Mouse (Mus musculus) CH12.LX (cell line): ENCODE measurements around the gene Speg. TPM values are rescaled to one million over a fixed set of nuclear protein-coding genes. Genes with fewer than 3 reads are reported as not detected.

Experiments used
- DNase-seq: peaks from one replicate; pipeline ENCODE4 v3.0.0-alpha.2; 2013; ENCODE audit errors: extremely low read depth
- H3K27ac ChIP-seq: 2 replicates; pipeline ENCODE4 v1.5.1; 2012; ENCODE audit warnings: low read depth, mild to moderate bottlenecking, control low read depth, moderate library complexity; ENCODE audit not compliant: insufficient read depth
- H3K27me3 ChIP-seq: replicated peaks from 2 replicates; pipeline ENCODE3; 2012; ENCODE audit warnings: inconsistent platforms
- H3K36me3 ChIP-seq, 2 experiments: replicated peaks in 1 of 2; 2 replicates each; pipeline versions ENCODE3 to v1.6.1; 2012; ENCODE audit warnings: inconsistent platforms in 1 of 2, low read length in 1 of 2, mild to moderate bottlenecking in 1 of 2, mixed read lengths in 1 of 2, moderate library complexity in 1 of 2; ENCODE audit not compliant: control insufficient read depth in 1 of 2, insufficient read depth in 1 of 2
- H3K4me1 ChIP-seq, 2 experiments: 2 replicates each; pipeline ENCODE4 v1.6.1; 2012; ENCODE audit warnings: inconsistent platforms in 1 of 2, moderate library complexity in 1 of 2; ENCODE audit not compliant: insufficient read depth in 2 of 2, control insufficient read depth in 1 of 2
- H3K4me2 ChIP-seq: 2 replicates; pipeline ENCODE4 v1.6.1; 2012; ENCODE audit warnings: low read depth, mild to moderate bottlenecking, control low read depth; ENCODE audit not compliant: poor library complexity, insufficient read depth, severe bottlenecking
- H3K4me3 ChIP-seq, 3 experiments: fragments of 150-350 bp in 1 of 3; sonication (generic) in 1 of 3; replicated peaks in 1 of 3; 2 replicates each; pipeline versions ENCODE3 to v1.5.1; 2011 to 2012; ENCODE audit warnings: low read depth in 2 of 3, low read length in 2 of 3, mild to moderate bottlenecking in 2 of 3, moderate library complexity in 2 of 3, control low read depth in 1 of 3, improper control_type of control experiment in 1 of 3, inconsistent platforms in 1 of 3, mixed read lengths in 1 of 3; ENCODE audit not compliant: poor library complexity in 1 of 3
- H3K79me2 ChIP-seq: replicated peaks from 2 replicates; pipeline ENCODE4 v1.6.1; 2012; ENCODE audit warnings: mild to moderate bottlenecking, moderate library complexity; ENCODE audit not compliant: control insufficient read depth, poor library complexity, insufficient read depth, severe bottlenecking; ENCODE audit errors: extremely low read depth
- H3K9ac ChIP-seq: 2 replicates; pipeline ENCODE4 v1.6.1; 2012; ENCODE audit warnings: low read depth, mild to moderate bottlenecking, control low read depth, moderate library complexity; ENCODE audit not compliant: insufficient read depth
- H3K9me3 ChIP-seq: replicated peaks from 2 replicates; pipeline ENCODE3; 2012; ENCODE audit warnings: low read length, inconsistent platforms, mixed read lengths
- BHLHE40 ChIP-seq: IDR thresholded peaks from 2 replicates; pipeline ENCODE4 v1.6.1; 2011; ENCODE audit warnings: mild to moderate bottlenecking, low read depth, low read length, improper control_type of control experiment
- CTCF ChIP-seq, 2 experiments: IDR thresholded peaks in 1 of 2; conservative IDR thresholded peaks in 1 of 2; 2 replicates each; pipeline ENCODE4 v1.5.1; 2011 to 2012; ENCODE audit warnings: low read depth in 2 of 2, low read length in 2 of 2, improper control_type of control experiment in 1 of 2, inconsistent platforms in 1 of 2, mild to moderate bottlenecking in 1 of 2, moderate library complexity in 1 of 2
- E2F4 ChIP-seq: IDR thresholded peaks from 2 replicates; pipeline ENCODE4 v1.6.1; 2011; ENCODE audit warnings: low read depth, low read length, improper control_type of control experiment; ENCODE audit not compliant: insufficient replicate concordance
- ETS1 ChIP-seq: conservative IDR thresholded peaks from 2 replicates; pipeline ENCODE4 v1.6.1; 2012; ENCODE audit warnings: low read depth, mild to moderate bottlenecking, inconsistent platforms, low read length, improper control_type of control experiment, moderate library complexity
- GABPA ChIP-seq: IDR thresholded peaks from 2 replicates; pipeline ENCODE4 v1.6.1; 2012; ENCODE audit warnings: low read depth, low read length, improper control_type of control experiment, inconsistent platforms; ENCODE audit not compliant: insufficient replicate concordance
- JUN ChIP-seq: IDR thresholded peaks from 2 replicates; pipeline ENCODE4 v1.6.1; 2011; ENCODE audit warnings: low read depth, mild to moderate bottlenecking, low read length, improper control_type of control experiment, moderate library complexity; ENCODE audit not compliant: insufficient read depth
- MEF2A ChIP-seq: IDR thresholded peaks from 2 replicates; pipeline ENCODE4 v1.6.1; 2014; ENCODE audit warnings: low read depth, mild to moderate bottlenecking, inconsistent platforms, low read length, improper control_type of control experiment, borderline replicate concordance
- MXI1 ChIP-seq: IDR thresholded peaks from 2 replicates; pipeline ENCODE4 v1.6.1; 2011; ENCODE audit warnings: mild to moderate bottlenecking, low read depth, low read length, improper control_type of control experiment
- MYC ChIP-seq: IDR thresholded peaks from 2 replicates; pipeline ENCODE4 v1.6.1; 2011; ENCODE audit warnings: low read depth, mild to moderate bottlenecking, improper control_type of control experiment, low read length
- NRF1 ChIP-seq: IDR thresholded peaks from 2 replicates; pipeline ENCODE4 v1.6.1; 2014; ENCODE audit warnings: low read depth, mild to moderate bottlenecking, inconsistent platforms, low read length, improper control_type of control experiment, moderate library complexity
- PAX5 ChIP-seq: IDR thresholded peaks from 2 replicates; pipeline ENCODE4 v1.6.1; 2012; ENCODE audit warnings: low read length, inconsistent platforms, mixed read lengths
- POLR2A ChIP-seq: IDR thresholded peaks from 2 replicates; pipeline ENCODE4 v1.6.1; 2011; ENCODE audit warnings: low read depth, mild to moderate bottlenecking, improper control_type of control experiment, low read length
- POLR2AphosphoS2 ChIP-seq: IDR thresholded peaks from 2 replicates; pipeline ENCODE4 v1.6.1; 2011; ENCODE audit warnings: low read depth, low read length, improper control_type of control experiment
- SIN3A ChIP-seq: IDR thresholded peaks from 2 replicates; pipeline ENCODE4 v1.6.1; 2012; ENCODE audit warnings: low read length, improper control_type of control experiment, inconsistent platforms
- SMC3 ChIP-seq: IDR thresholded peaks from 2 replicates; pipeline ENCODE4 v1.6.1; 2011; ENCODE audit warnings: low read depth, low read length, improper control_type of control experiment
- TCF12 ChIP-seq: IDR thresholded peaks from 2 replicates; pipeline ENCODE4 v1.6.1; 2014; ENCODE audit warnings: low read depth, mild to moderate bottlenecking, inconsistent platforms, low read length, improper control_type of control experiment
- ZC3H11A ChIP-seq: IDR thresholded peaks from 2 replicates; pipeline ENCODE4 v1.6.1; 2012; ENCODE audit warnings: low read depth, mild to moderate bottlenecking, inconsistent platforms, low read length, improper control_type of control experiment
- ZKSCAN1 ChIP-seq: IDR thresholded peaks from 2 replicates; pipeline ENCODE4 v1.6.1; 2012; ENCODE audit warnings: low read depth, inconsistent platforms, low read length, improper control_type of control experiment, borderline replicate concordance
- ZMIZ1 ChIP-seq: IDR thresholded peaks from 2 replicates; pipeline ENCODE4 v1.6.1; 2012; ENCODE audit warnings: low read depth, mild to moderate bottlenecking, inconsistent platforms, low read length, improper control_type of control experiment
- ZNF384 ChIP-seq: IDR thresholded peaks from 2 replicates; pipeline ENCODE4 v1.6.1; 2012; ENCODE audit warnings: low read depth, low read length, improper control_type of control experiment, inconsistent platforms
- dilution Hi-C: fragments of 300-500 bp; cut with MboI; formaldehyde crosslinking; loops from 2 replicates; pipeline ENCODE4 v1.14.3; 2020; ENCODE audit warnings: low sequenced_read_pairs; ENCODE audit not compliant: extremely low pct_unique_long_range_greater_than_20kb, extremely low pct_ligation_motif_present
- in situ Hi-C: fragments of 300-500 bp; cut with MboI; formaldehyde crosslinking; loops from 3 replicates; pipeline ENCODE4 v1.14.3; 2019; ENCODE audit warnings: low sequenced_read_pairs, low pct_ligation_motif_present, low pct_unique_long_range_greater_than_20kb, mixed read lengths
- polyA plus RNA-seq: library from polyadenylated mRNA; unstranded; fragments of >175 nt; gene quantifications from 2 replicates; pipeline ENCODE4 v1.2.1, GENCODE M21; 2012; ENCODE audit warnings: low read depth; ENCODE audit not compliant: insufficient read length
- total RNA-seq, 2 experiments: library from RNA; depleted of rRNA; stranded (reverse); fragments of 300-350 nt in 1 of 2; fragments of >200 nt in 1 of 2; gene quantifications; 2 replicates each; pipeline ENCODE4 v1.2.3; 2012 to 2014

Gene Speg
- total and polyA plus RNA-seq, 3 experiments: 13.1 to 30.7 (median 18.8) TPM

- H3K79me2 ChIP-seq: no peaks in the 10 kb centered on the region
- peaks cover 0 to 5% of the 10 kb centered on the region in 2 experiments; a peak in 1 of 4 replicates for H3K4me1 ChIP-seq
- dilution Hi-C loops (no loop called here), in situ Hi-C loops (loop anchor here (25.0 kb wide), 1 partner anchor 518 kb away; the partner anchor contains the start of gene Cfap65)
- H3K36me3 ChIP-seq: no peaks in the 10 kb centered on the region
- no peak for DNase-seq
- H3K27ac ChIP-seq: no peak overlapping the region
- no peak overlapping the region for H3K9ac ChIP-seq
- H3K27me3 ChIP-seq: peaks cover 90% of the 10 kb centered on the region
- H3K9me3 ChIP-seq: no peaks in the 10 kb centered on the region
- H3K4me3 ChIP-seq: no peak overlapping the region
- TF ChIP-seq MYC (no peak), ZC3H11A (no peak), MXI1 (no peak)
- H3K4me2 ChIP-seq: no peak overlapping the region
These were observed 80.3 kb downstream of the Speg start for GRCm38 (mm10) chr1:75455433-75455832.

GRCm38 (mm10) chr1:75455948-75456347 is 80.9 kb downstream of the Speg start:
- peaks cover 84% of the 10 kb centered on the region for H3K27me3 ChIP-seq
- no peak overlapping the region for H3K9ac ChIP-seq
- no peak for DNase-seq
- in situ Hi-C loops (loop anchor here (25.0 kb wide), 1 partner anchor 519 kb away; the partner anchor contains the start of gene Cfap65), dilution Hi-C loops (no loop called here)
- H3K27ac ChIP-seq: no peak overlapping the region
- TF ChIP-seq CTCF (conservative IDR thresholded peaks at IDR 0.05 in 1 of 2, IDR thresholded peaks at IDR 0.05 in 1 of 2; ENCODE audit: low read depth in 2 of 2, low read length in 2 of 2) (no peak), SMC3 (no peak), PAX5 (no peak), SIN3A (no peak), ZNF384 (no peak), BHLHE40 (no peak), POLR2A (no peak), ZKSCAN1 (no peak), POLR2AphosphoS2 (no peak), MEF2A (no peak), NRF1 (no peak), ETS1 (no peak), JUN (no peak), ZMIZ1 (no peak), GABPA (no peak), E2F4 (no peak), TCF12 (no peak)
- H3K4me1 ChIP-seq: peaks cover 0 to 5% of the 10 kb centered on the region in 2 experiments; a peak in 1 of 4 replicates
- no peaks in the 10 kb centered on the region for H3K79me2 ChIP-seq
- H3K4me2 ChIP-seq: no peak overlapping the region
- H3K9me3 ChIP-seq: no peaks in the 10 kb centered on the region
- no peak overlapping the region for H3K4me3 ChIP-seq
- H3K36me3 ChIP-seq: no peaks in the 10 kb centered on the region
